In genomic region chr5:96912781-96913180, GRCm38 (mm10) we compare ENCODE assay signal across 8 mouse cellular contexts.
A peak's percentile ranks its signal among the peaks of the same experiment; 100 is the strongest.
DNase-seq lines count a peak whose midpoint lies in the region; ATAC-seq and TF ChIP-seq lines count a peak whose summit lies in the region.

No protein-coding gene starts in this region.

- no peak for TF ChIP-seq EP300 in lung, postnatal 0 days (IDR thresholded peaks at IDR 0.05)

- DNase-seq in forebrain, embryonic 10.5 days (ENCODE audit: extremely low spot score, low spot score) = no peak
- no peak for DNase-seq in forebrain, embryonic 14.5 days (ENCODE audit: low spot score)
- DNase-seq in lung, postnatal 0 days (ENCODE audit: low spot score) = peak; percentile 56
- DNase-seq in lung, adult 18-20 months = no peak
- peak; percentile 63 for DNase-seq in splenic B cell, adult 2 months (ENCODE audit: low read depth, low spot score)
- no peak for DNase-seq in right cerebral cortex, adult 18-20 months

- H3K27me3 ChIP-seq in forebrain, embryonic 10.5 days (ENCODE audit: poor library complexity, severe bottlenecking) = no peaks in the 10 kb centered on the region
- no peaks in the 10 kb centered on the region for H3K27me3 ChIP-seq in forebrain, embryonic 14.5 days (replicated peaks; ENCODE audit: control insufficient read depth, insufficient read depth, low read length)
- H3K27me3 ChIP-seq in lung, postnatal 0 days (replicated peaks; ENCODE audit: insufficient read depth, low read length) = no peaks in the 10 kb centered on the region
- no peaks in the 10 kb centered on the region for H3K27me3 ChIP-seq in splenic B cell, adult 2 months (ENCODE audit: control insufficient read depth, insufficient read depth, low read length, poor library complexity, severe bottlenecking)
- no peaks in the 10 kb centered on the region for H3K27me3 ChIP-seq in hindbrain, embryonic 12.5 days

- no peak for TF ChIP-seq CTCF in lung, postnatal 0 days (IDR thresholded peaks at IDR 0.05)

- H3K4me1 ChIP-seq in forebrain, embryonic 10.5 days = peaks cover 18% of the 10 kb centered on the region
- H3K4me1 ChIP-seq in forebrain, embryonic 14.5 days (ENCODE audit: control insufficient read depth, insufficient read depth, low read length) = peaks cover 1% of the 10 kb centered on the region; the same call in 1 of the 2 replicates
- H3K4me1 ChIP-seq in lung, postnatal 0 days (ENCODE audit: insufficient read depth, low read depth, low read length) = peaks cover 6% of the 10 kb centered on the region; the same call in 1 of the 2 replicates
- no peaks in the 10 kb centered on the region; the same call in 1 of the 2 replicates for H3K4me1 ChIP-seq in hindbrain, embryonic 12.5 days

- no peak for ATAC-seq in forebrain, embryonic 14.5 days
- no peak for ATAC-seq in lung, postnatal 0 days
- peak; percentile 55 to 59 for ATAC-seq in hematopoietic stem cell, adult 5-6 weeks (replicated peaks in 1 of 2; ENCODE audit: insufficient read depth in 1 of 2, low FRiP score in 2 of 2, low TSS enrichment in 1 of 2, low read depth in 1 of 2, poor library complexity in 2 of 2, severe bottlenecking in 2 of 2)
- ATAC-seq in hindbrain, embryonic 12.5 days (ENCODE audit: low FRiP score) = no peak

- H3K27ac ChIP-seq in forebrain, embryonic 10.5 days = peak overlapping the region; percentile 51; the same call in 1 of the 2 replicates
- no peak overlapping the region for H3K27ac ChIP-seq in forebrain, embryonic 14.5 days (ENCODE audit: low read depth, low read length)
- H3K27ac ChIP-seq in lung, postnatal 0 days (ENCODE audit: low read length) = peak overlapping the region; percentile 86
- H3K27ac ChIP-seq in hindbrain, embryonic 12.5 days = no peak overlapping the region

- no peak overlapping the region for H3K9ac ChIP-seq in forebrain, embryonic 14.5 days (ENCODE audit: low read length)
- no peak overlapping the region for H3K9ac ChIP-seq in lung, postnatal 0 days (replicated peaks; ENCODE audit: low read depth)
- H3K9ac ChIP-seq in hindbrain, embryonic 12.5 days = no peak overlapping the region

- 78% methylated on average over 4 of the region's 4 CpGs for WGBS in forebrain, embryonic 10.5 days
- 90% methylated on average over 4 of the region's 4 CpGs for WGBS in forebrain, embryonic 14.5 days
- WGBS in lung, postnatal 0 days = 37% methylated on average over 4 of the region's 4 CpGs
- 72% methylated on average over 4 of the region's 4 CpGs for WGBS in hindbrain, embryonic 12.5 days

- no peaks in the 10 kb centered on the region for H3K36me3 ChIP-seq in forebrain, embryonic 10.5 days (replicated peaks)
- no peaks in the 10 kb centered on the region for H3K36me3 ChIP-seq in forebrain, embryonic 14.5 days (ENCODE audit: control insufficient read depth, insufficient read depth, low read length)
- H3K36me3 ChIP-seq in lung, postnatal 0 days (ENCODE audit: insufficient read depth, low read length) = no peaks in the 10 kb centered on the region
- H3K36me3 ChIP-seq in splenic B cell, adult 2 months (ENCODE audit: control insufficient read depth, insufficient read depth, low read length, poor library complexity, severe bottlenecking) = no peaks in the 10 kb centered on the region
- no peaks in the 10 kb centered on the region for H3K36me3 ChIP-seq in hindbrain, embryonic 12.5 days

- H3K4me2 ChIP-seq in forebrain, embryonic 14.5 days (ENCODE audit: low read length) = no peak overlapping the region
- H3K4me2 ChIP-seq in lung, postnatal 0 days (replicated peaks; ENCODE audit: low read depth, low read length) = no peak overlapping the region
- H3K4me2 ChIP-seq in hindbrain, embryonic 12.5 days (replicated peaks) = no peak overlapping the region

- H3K4me3 ChIP-seq in forebrain, embryonic 10.5 days = no peak overlapping the region
- H3K4me3 ChIP-seq in forebrain, embryonic 14.5 days (ENCODE audit: low read depth, low read length) = no peak overlapping the region
- no peak overlapping the region for H3K4me3 ChIP-seq in lung, postnatal 0 days (ENCODE audit: low read depth, low read length)
- no peak overlapping the region for H3K4me3 ChIP-seq in hindbrain, embryonic 12.5 days

- no peaks in the 10 kb centered on the region for H3K9me3 ChIP-seq in forebrain, embryonic 10.5 days
- H3K9me3 ChIP-seq in forebrain, embryonic 14.5 days (replicated peaks; ENCODE audit: control insufficient read depth, low read length) = no peaks in the 10 kb centered on the region
- H3K9me3 ChIP-seq in lung, postnatal 0 days (ENCODE audit: low read length) = no peaks in the 10 kb centered on the region
- no peaks in the 10 kb centered on the region for H3K9me3 ChIP-seq in hindbrain, embryonic 12.5 days (replicated peaks)

Comparison
In these comparisons a context has a peak if more than half of its experiments do, and no peak if none do; other contexts are left out.
1. DNase-seq: peak in lung, postnatal 0 days (single experiment) and splenic B cell, adult 2 months (single experiment); none in forebrain, embryonic 10.5 days (single experiment), forebrain, embryonic 14.5 days (single experiment), lung, adult 18-20 months (0 of 2) and right cerebral cortex, adult 18-20 months (single experiment).
2. H3K27ac ChIP-seq: peak in forebrain, embryonic 10.5 days (single experiment) and lung, postnatal 0 days (single experiment); none in forebrain, embryonic 14.5 days (single experiment) and hindbrain, embryonic 12.5 days (single experiment).
3. ATAC-seq: peak in hematopoietic stem cell, adult 5-6 weeks (2 of 2); none in forebrain, embryonic 14.5 days (single experiment), lung, postnatal 0 days (single experiment) and hindbrain, embryonic 12.5 days (single experiment).